Mouse (Mus musculus): ENCODE data around the gene 1700016D06Rik.

- TF ChIP-seq CTCF (IDR thresholded peaks at IDR 0.05; ENCODE audit: low read depth) (no peak), EP300 (IDR thresholded peaks at IDR 0.05; ENCODE audit: low read depth) (no peak)
These were observed 8.7 kb upstream of the 1700016D06Rik start for GRCm38 (mm10) chr8:11709542-11709941.
